Mouse (Mus musculus) ES-Bruce4 (cell line): ENCODE data around the gene Ttll10. TPM values are rescaled to one million over a fixed set of nuclear protein-coding genes. Genes with fewer than 3 reads are reported as not detected.
A peak's percentile ranks its signal among the peaks of the same experiment; 100 is the strongest.

Source experiments
- H3K27ac ChIP-seq: 2 replicates; pipeline ENCODE4 v1.5.1; 2012; ENCODE audit warnings: low read length, inconsistent platforms; ENCODE audit not compliant: insufficient read depth
- H3K27me3 ChIP-seq: 2 replicates; pipeline ENCODE4 v1.6.1; 2012; ENCODE audit warnings: mild to moderate bottlenecking, low read length, inconsistent platforms; ENCODE audit not compliant: control insufficient read depth, poor library complexity, insufficient read depth, severe bottlenecking
- H3K36me3 ChIP-seq: 2 replicates; pipeline ENCODE4 v1.6.1; 2012; ENCODE audit warnings: inconsistent platforms, mild to moderate bottlenecking, low read length, moderate library complexity; ENCODE audit not compliant: control insufficient read depth, poor library complexity, insufficient read depth, severe bottlenecking
- H3K4me1 ChIP-seq: one replicate; pipeline ENCODE4 v1.8.1; 2011; ENCODE audit warnings: low read length; ENCODE audit not compliant: control insufficient read depth, insufficient read depth
- H3K4me3 ChIP-seq: 2 replicates; pipeline ENCODE4 v1.5.1; 2011; ENCODE audit warnings: low read depth, mild to moderate bottlenecking, low read length
- H3K9ac ChIP-seq: 2 replicates; pipeline ENCODE4 v1.6.1; 2012; ENCODE audit warnings: low read depth, mild to moderate bottlenecking, inconsistent platforms; ENCODE audit not compliant: poor library complexity, severe bottlenecking
- H3K9me3 ChIP-seq: replicated peaks from 2 replicates; pipeline ENCODE4 v1.6.1; 2012; ENCODE audit warnings: mild to moderate bottlenecking, low read length, inconsistent platforms; ENCODE audit not compliant: control insufficient read depth, poor library complexity, insufficient read depth, severe bottlenecking
- CTCF ChIP-seq: IDR thresholded peaks from one replicate; pipeline ENCODE4 v1.8.1; 2011; ENCODE audit warnings: low read depth, low read length
- EP300 ChIP-seq: IDR thresholded peaks from 2 replicates; pipeline ENCODE4 v1.6.1; 2011; ENCODE audit warnings: low read depth, low read length; ENCODE audit not compliant: insufficient read depth
- POLR2A ChIP-seq: IDR thresholded peaks from one replicate; pipeline ENCODE4 v1.8.1; 2011; ENCODE audit warnings: low read length; ENCODE audit not compliant: insufficient read depth
- polyA plus RNA-seq: library from polyadenylated mRNA; stranded (reverse); fragments of >200 nt; gene quantifications from 2 replicates; pipeline ENCODE4 v1.2.4, GENCODE M21; 2011; ENCODE audit warnings: low read depth; ENCODE audit not compliant: missing spikeins, insufficient read depth, insufficient read length

Ttll10 gene
- polyA plus RNA-seq, 1 experiment = 3.3 TPM

DNA sequence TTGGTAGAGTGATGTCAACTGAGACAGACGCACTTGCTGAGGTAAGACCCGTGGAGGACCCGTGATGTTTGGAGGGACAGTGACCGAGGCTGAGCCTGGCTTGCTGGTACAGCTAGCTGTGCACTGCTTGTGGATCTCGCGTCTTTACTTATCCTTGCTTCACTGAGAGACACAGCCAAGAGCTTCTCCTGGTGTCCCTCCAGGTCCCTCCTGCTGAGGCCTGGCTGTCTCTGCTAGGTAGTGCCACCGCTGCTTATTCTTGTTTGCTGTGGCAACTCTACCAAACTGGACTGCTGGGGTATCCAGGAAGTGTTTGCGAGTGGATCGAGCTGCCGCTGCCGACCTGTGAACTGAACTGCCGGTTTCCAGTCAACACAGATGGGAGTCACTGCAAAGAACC lies 39.4 kb downstream of the Ttll10 start:
- no peak overlapping the region for H3K4me3 ChIP-seq
- H3K4me1 ChIP-seq = no peaks in the 10 kb centered on the region
- H3K36me3 ChIP-seq = no peaks in the 10 kb centered on the region
- TF ChIP-seq POLR2A (no peak), CTCF (no peak), EP300 (no peak)
- no peak overlapping the region for H3K9ac ChIP-seq
- no peaks in the 10 kb centered on the region for H3K9me3 ChIP-seq
- no peaks in the 10 kb centered on the region for H3K27me3 ChIP-seq
- H3K27ac ChIP-seq = no peak overlapping the region

GRCm38 (mm10) chr4:156014436-156014835 lies 44.8 kb downstream of the Ttll10 start:
- peaks cover 15% of the 10 kb centered on the region for H3K36me3 ChIP-seq

GRCm38 (mm10) chr4:156013637-156014036 lies 45.6 kb downstream of the Ttll10 start, which contains the start of gene Tnfrsf4:
Tnfrsf4 (plus strand) TSS chr4:156013843.
- Histone ChIP-seq H3K27ac (no peak within 1 kb of the TSS), H3K9ac (no peak within 1 kb of the TSS), H3K9me3 (no peaks in the 10 kb centered on the region), H3K4me1 (no peaks in the 10 kb centered on the region), H3K36me3 (peaks cover 23% of the 10 kb centered on the region), H3K4me3 (no peak within 1 kb of the TSS), H3K27me3 (no peaks in the 10 kb centered on the region)
- TF ChIP-seq EP300 = no peak
- no peak for TF ChIP-seq POLR2A
- TF ChIP-seq CTCF = no peak

More at GRCm38 (mm10) chr4:156014436-156014835, 44.8 kb downstream of the Ttll10 start:
- TF ChIP-seq CTCF (no peak), EP300 (no peak), POLR2A (no peak)
- Histone ChIP-seq H3K9me3 (no peaks in the 10 kb centered on the region), H3K27me3 (no peaks in the 10 kb centered on the region), H3K4me3 (no peak overlapping the region), H3K9ac (no peak overlapping the region), H3K4me1 (no peaks in the 10 kb centered on the region), H3K27ac (no peak overlapping the region)

DNA sequence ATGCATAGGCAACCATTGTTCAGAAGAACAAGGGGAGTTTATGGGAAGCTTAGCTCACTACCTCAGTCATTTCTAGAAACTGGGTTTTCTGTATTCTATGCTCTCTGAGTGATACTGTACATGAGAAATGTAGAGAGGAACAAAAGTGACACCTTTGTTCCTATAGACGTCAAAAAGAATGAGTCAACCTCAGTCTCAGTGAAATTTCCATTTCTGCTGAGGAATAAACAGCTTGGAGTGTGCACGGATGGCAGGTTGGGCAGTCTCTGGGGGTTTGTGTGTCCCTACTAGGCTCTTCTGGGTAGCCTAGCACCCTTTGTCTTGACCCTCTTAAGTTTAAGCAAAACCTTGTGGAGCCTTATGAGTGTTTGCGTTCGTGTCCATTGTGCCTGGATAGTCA lies 50.8 kb downstream of the Ttll10 start:
- Histone ChIP-seq H3K36me3 (peaks cover 50% of the 10 kb centered on the region), H3K9me3 (no peaks in the 10 kb centered on the region), H3K27me3 (no peaks in the 10 kb centered on the region), H3K27ac (no peak overlapping the region), H3K4me1 (no peaks in the 10 kb centered on the region), H3K4me3 (no peak overlapping the region), H3K9ac (no peak overlapping the region)
- no peak for TF ChIP-seq POLR2A
- TF ChIP-seq CTCF = no peak
- no peak for TF ChIP-seq EP300

GRCm38 (mm10) chr4:156004109-156004508 lies 55.1 kb downstream of the Ttll10 start:
- Histone ChIP-seq H3K9ac (no peak overlapping the region), H3K4me1 (no peaks in the 10 kb centered on the region), H3K36me3 (peaks cover 62% of the 10 kb centered on the region), H3K27ac (no peak overlapping the region), H3K4me3 (no peak overlapping the region), H3K9me3 (no peaks in the 10 kb centered on the region), H3K27me3 (no peaks in the 10 kb centered on the region)
- no peak for TF ChIP-seq EP300
- no peak for TF ChIP-seq CTCF
- TF ChIP-seq POLR2A = no peak

DNA sequence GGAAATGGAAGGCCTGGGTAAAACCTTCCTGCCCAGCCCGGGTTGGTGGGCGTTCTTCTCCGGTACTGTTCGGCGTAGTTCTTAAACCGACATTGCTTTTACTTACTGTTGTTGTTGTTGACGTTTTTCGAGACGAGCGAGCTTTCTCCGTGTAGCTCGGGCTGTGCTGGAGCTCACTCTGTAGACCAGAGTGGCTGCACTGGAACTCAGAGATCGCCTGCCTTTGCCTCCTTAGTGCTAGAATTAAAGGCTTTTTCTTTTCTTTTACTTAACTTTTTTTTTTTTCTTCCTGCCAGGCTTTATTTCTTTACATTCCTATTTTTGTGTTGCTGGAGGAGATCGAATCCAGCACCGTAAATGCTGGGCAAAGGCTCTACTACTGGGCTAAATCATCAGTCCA lies 65.6 kb downstream of the Ttll10 start:
- H3K27ac ChIP-seq = peak overlapping the region; percentile 39
- no peaks in the 10 kb centered on the region for H3K27me3 ChIP-seq
- TF ChIP-seq POLR2A = no peak
- peak overlapping the region; percentile 77 for H3K9ac ChIP-seq
- H3K36me3 ChIP-seq = peaks cover 15% of the 10 kb centered on the region
- H3K9me3 ChIP-seq = peaks cover 5% of the 10 kb centered on the region
- peak overlapping the region; percentile 87 for H3K4me3 ChIP-seq
- H3K4me1 ChIP-seq = no peaks in the 10 kb centered on the region
